Mouse (Mus musculus) midbrain, postnatal 0 days (tissue): ENCODE measurements around the gene Col4a2. TPM values are rescaled to one million over a fixed set of nuclear protein-coding genes. Genes with fewer than 3 reads are reported as not detected.
"Not testable (repeated sequence)": the region's sequence is repeated elsewhere in the genome, so short reads cannot be mapped to it uniquely, and the experiment has no call there.

Experiments used
- ATAC-seq: fragments of 200-750 bp; cut with Nextera tagmentation; 2 replicates; pipeline ENCODE4 v1.8.0; 2017; ENCODE audit warnings: moderate number of reproducible peaks, mild to moderate bottlenecking, moderate TSS enrichment, moderate library complexity; ENCODE audit not compliant: low FRiP score
- DNase-seq: peaks from one replicate; pipeline ENCODE4 v3.0.0-alpha.2; 2015; ENCODE audit warnings: low spot score
- H3K27ac ChIP-seq: fragments of 300-500 bp; sonication (generic); 2 replicates; pipeline ENCODE4 v1.5.1; 2014; ENCODE audit warnings: low read depth, mild to moderate bottlenecking, low read length, mixed read lengths
- H3K27me3 ChIP-seq: fragments of 300-500 bp; sonication (generic); 2 replicates; pipeline ENCODE4 v1.6.1; 2014; ENCODE audit warnings: low read length, control low read depth, mixed read lengths; ENCODE audit not compliant: insufficient read depth
- H3K36me3 ChIP-seq: fragments of 300-500 bp; sonication (generic); 2 replicates; pipeline ENCODE4 v1.6.1; 2014; ENCODE audit warnings: low read length, control low read depth, mixed read lengths; ENCODE audit not compliant: insufficient read depth
- H3K4me1 ChIP-seq: fragments of 300-500 bp; sonication (generic); 2 replicates; pipeline ENCODE4 v1.6.1; 2014; ENCODE audit warnings: mild to moderate bottlenecking, control low read depth, antibody characterized with exemption, low read length, mixed read lengths; ENCODE audit not compliant: insufficient read depth
- H3K4me2 ChIP-seq: fragments of 300-500 bp; sonication (generic); 2 replicates; pipeline ENCODE4 v1.6.1; 2014; ENCODE audit warnings: low read depth, mild to moderate bottlenecking, low read length, mixed read lengths; ENCODE audit not compliant: poor library complexity, severe bottlenecking
- H3K4me3 ChIP-seq: fragments of 300-500 bp; sonication (generic); 2 replicates; pipeline ENCODE4 v1.5.1; 2014; ENCODE audit warnings: low read depth, mild to moderate bottlenecking, low read length, moderate library complexity
- H3K9ac ChIP-seq: fragments of 300-500 bp; sonication (generic); replicated peaks from 2 replicates; pipeline ENCODE4 v1.6.1; 2014; ENCODE audit warnings: mild to moderate bottlenecking, low read length, moderate library complexity, mixed read lengths; ENCODE audit not compliant: poor library complexity, severe bottlenecking
- H3K9me3 ChIP-seq: fragments of 300-500 bp; sonication (generic); 2 replicates; pipeline ENCODE4 v1.6.1; 2016; ENCODE audit warnings: low read length, control low read depth
- CTCF ChIP-seq: IDR thresholded peaks from 2 replicates; pipeline ENCODE4 v1.5.1; 2016; ENCODE audit warnings: antibody characterized with exemption, mild to moderate bottlenecking
- WGBS: fragments of 180-500 bp; shearing (Covaris S2); extraction: QIAGEN DNeasy Blood & Tissue Kit; methylation state at CpG from one replicate; pipeline ENCODE4 v1.1.7; 2014; 5-methylcytosine and 5-hydroxymethylcytosine counted together
- polyA plus RNA-seq: library from polyadenylated mRNA; unstranded; fragments of >200 nt; fragmentation: Nextera tagmentation; extraction: Ambion mirVana; gene quantifications from 2 replicates; pipeline ENCODE4 v1.2.1, GENCODE M21; 2015
- total RNA-seq: library from RNA; depleted of rRNA; stranded (reverse); fragments of >200 nt; gene quantifications from 2 replicates; pipeline ENCODE4 v1.2.3, GENCODE M21; 2014

Col4a2 gene
- total and polyA plus RNA-seq, 2 experiments from 2014 or later, result 31.3 to 92.5 TPM

GRCm38 (mm10) chr8:11462641-11463040, 150.0 kb downstream of the Col4a2 start:
- H3K36me3 ChIP-seq, result no peaks in the 10 kb centered on the region
- no peak overlapping the region for H3K9ac ChIP-seq
- no peaks in the 10 kb centered on the region for H3K27me3 ChIP-seq
- H3K4me1 ChIP-seq, result no peaks in the 10 kb centered on the region
- TF ChIP-seq CTCF, result no peak
- H3K4me3 ChIP-seq, result no peak overlapping the region
- H3K4me2 ChIP-seq, result no peak overlapping the region
- H3K27ac ChIP-seq, result no peak overlapping the region
- 90% methylated on average over 4 of the region's 4 CpGs for WGBS
- H3K9me3 ChIP-seq, result no peaks in the 10 kb centered on the region
- ATAC-seq (no peak), DNase-seq (no peak)

- TF ChIP-seq CTCF, result no peak
- no peak for ATAC-seq
- H3K9me3 ChIP-seq, result no peaks in the 10 kb centered on the region
- H3K4me3 ChIP-seq, result no peak overlapping the region
- no peaks in the 10 kb centered on the region for H3K27me3 ChIP-seq
- H3K9ac ChIP-seq, result no peak overlapping the region
- 94% methylated on average over 2 of the region's 2 CpGs for WGBS
- H3K4me1 ChIP-seq, result no peaks in the 10 kb centered on the region
- H3K27ac ChIP-seq, result no peak overlapping the region
- H3K4me2 ChIP-seq, result no peak overlapping the region
- H3K36me3 ChIP-seq, result no peaks in the 10 kb centered on the region
- no peak for DNase-seq
These were observed 150.9 kb downstream of the Col4a2 start for GRCm38 (mm10) chr8:11463541-11463888.

- Histone ChIP-seq H3K9ac (no peak overlapping the region), H3K4me2 (no peak overlapping the region), H3K9me3 (no peaks in the 10 kb centered on the region), H3K27ac (no peak overlapping the region), H3K4me3 (no peak overlapping the region), H3K27me3 (no peaks in the 10 kb centered on the region), H3K4me1 (no peaks in the 10 kb centered on the region), H3K36me3 (no peaks in the 10 kb centered on the region)
- DNase-seq (no peak), ATAC-seq (no peak)
- WGBS, result 86% methylated on average over 12 of the region's 12 CpGs
- no peak for TF ChIP-seq CTCF
These were observed 151.5 kb downstream of the Col4a2 start for GRCm38 (mm10) chr8:11463889-11464706.

GRCm38 (mm10) chr8:11464707-11464964, 152.0 kb downstream of the Col4a2 start:
- ATAC-seq, result no peak
- H3K9ac ChIP-seq, result no peak overlapping the region
- H3K4me2 ChIP-seq, result no peak overlapping the region
- 80% methylated on average over 3 of the region's 3 CpGs for WGBS
- TF ChIP-seq CTCF, result no peak
- no peaks in the 10 kb centered on the region for H3K4me1 ChIP-seq
- no peak for DNase-seq
- H3K9me3 ChIP-seq, result no peaks in the 10 kb centered on the region
- no peaks in the 10 kb centered on the region for H3K27me3 ChIP-seq
- H3K27ac ChIP-seq, result no peak overlapping the region
- no peak overlapping the region for H3K4me3 ChIP-seq
- no peaks in the 10 kb centered on the region for H3K36me3 ChIP-seq

- no peak for TF ChIP-seq CTCF
- Histone ChIP-seq H3K4me3 (no peak overlapping the region), H3K9ac (no peak overlapping the region), H3K9me3 (no peaks in the 10 kb centered on the region), H3K4me2 (no peak overlapping the region), H3K27me3 (no peaks in the 10 kb centered on the region), H3K27ac (no peak overlapping the region), H3K4me1 (no peaks in the 10 kb centered on the region), H3K36me3 (no peaks in the 10 kb centered on the region)
- DNase-seq (no peak), ATAC-seq (no peak)
- 94% methylated on average over 4 of the region's 4 CpGs for WGBS
These were observed 153.0 kb downstream of the Col4a2 start for GRCm38 (mm10) chr8:11465619-11466018.

GRCm38 (mm10) chr8:11466528-11466927, 153.9 kb downstream of the Col4a2 start:
- H3K4me2 ChIP-seq, H3K4me1 ChIP-seq, H3K9me3 ChIP-seq, H3K9ac ChIP-seq, H3K4me3 ChIP-seq, ATAC-seq, H3K27ac ChIP-seq, H3K27me3 ChIP-seq, H3K36me3 ChIP-seq, DNase-seq: not testable (repeated sequence)
- 73% methylated on average over 4 of the region's 5 CpGs for WGBS
